In genomic region chr1:54776116-54776515, GRCm38 (mm10) we compare ENCODE assay signal across 13 mouse cellular contexts.
"Had no signal": no experiment of that assay in that cellular context is flagged by ENCODE, and none has a peak within 500 bp of the region (broad histone marks: within the 10 kb centered on the region; RNA-seq: fewer than 3 reads in every experiment).

No protein-coding gene starts in this region.

- H3K27me3 ChIP-seq: kidney, embryonic 15.5 days; limb, embryonic 12.5 days; megakaryocyte, embryonic 14.5 days; midbrain, embryonic 15.5 days; neural tube, embryonic 12.5 days had no signal

- H3K4me1 ChIP-seq: limb, embryonic 12.5 days; midbrain, embryonic 15.5 days; neural tube, embryonic 12.5 days had no signal

- H3K9me3 ChIP-seq: kidney, embryonic 15.5 days; limb, embryonic 12.5 days; midbrain, embryonic 15.5 days; neural tube, embryonic 12.5 days had no signal

- H3K4me2 ChIP-seq: kidney, embryonic 15.5 days; limb, embryonic 12.5 days; midbrain, embryonic 11.5 days; midbrain, embryonic 15.5 days; neural tube, embryonic 12.5 days had no signal

- H3K4me3 ChIP-seq: kidney, embryonic 15.5 days; limb, embryonic 12.5 days; megakaryocyte, embryonic 14.5 days; midbrain, embryonic 15.5 days; neural tube, embryonic 12.5 days had no signal

- H3K9ac ChIP-seq: kidney, embryonic 15.5 days; limb, embryonic 12.5 days; liver, embryonic 14.5 days; midbrain, embryonic 15.5 days; neural tube, embryonic 12.5 days had no signal

- H3K36me3 ChIP-seq: kidney, embryonic 15.5 days; limb, embryonic 12.5 days; midbrain, embryonic 15.5 days; neural tube, embryonic 12.5 days had no signal

- DNase-seq: kidney, adult 18-20 months; kidney, postnatal 25 days; liver; lung, adult 18-20 months; lung, postnatal 4 days; thymus, postnatal 4 days had no signal

- H3K27ac ChIP-seq: kidney, embryonic 15.5 days; limb, embryonic 12.5 days; liver, embryonic 14.5 days; midbrain, embryonic 15.5 days; neural tube, embryonic 12.5 days had no signal
